Mouse (Mus musculus) frontal cortex, postnatal 10 days (tissue): ENCODE measurements around the gene Cyp11a1.

Source experiments
- DNase-seq, 2 experiments: peaks; one replicate each; pipeline ENCODE4 v3.0.0; 2022; ENCODE audit warnings: low spot score in 2 of 2, mixed read lengths in 1 of 2

Gene Cyp11a1

GRCm38 (mm10) chr9:58005753-58006461 is at the start of gene Cyp11a1:
Gene Cyp11a1, plus strand, starts transcription at chr9:58006411.
- DNase-seq, result no peak

GRCm38 (mm10) chr9:57956838-57957236 is 49.4 kb upstream of the Cyp11a1 start:
- DNase-seq, result no peak

- no peak for DNase-seq
These were observed 47.6 kb upstream of the Cyp11a1 start for GRCm38 (mm10) chr9:57958615-57959014.

GRCm38 (mm10) chr9:57959399-57959798 is 46.8 kb upstream of the Cyp11a1 start:
- DNase-seq, result no peak

GRCm38 (mm10) chr9:57959886-57960866 is 46.0 kb upstream of the Cyp11a1 start:
- DNase-seq, result no peak

- DNase-seq, result no peak
These were observed 45.0 kb upstream of the Cyp11a1 start for GRCm38 (mm10) chr9:57961226-57961625.

GRCm38 (mm10) chr9:57961863-57962778 is 44.1 kb upstream of the Cyp11a1 start:
- no peak for DNase-seq

GRCm38 (mm10) chr9:57963249-57963997 is 42.8 kb upstream of the Cyp11a1 start:
- no peak for DNase-seq

- no peak for DNase-seq
These were observed 42.2 kb upstream of the Cyp11a1 start for GRCm38 (mm10) chr9:57963998-57964395.

GRCm38 (mm10) chr9:57964528-57965250 is 41.5 kb upstream of the Cyp11a1 start:
- DNase-seq, result no peak

GRCm38 (mm10) chr9:57965281-57966185 is 40.7 kb upstream of the Cyp11a1 start:
- no peak for DNase-seq

GRCm38 (mm10) chr9:57967237-57967960 is 38.8 kb upstream of the Cyp11a1 start:
- peak in 1 of 2 experiments; percentile 45 for DNase-seq

- no peak for DNase-seq
These were observed 37.9 kb upstream of the Cyp11a1 start for GRCm38 (mm10) chr9:57968166-57968771.

- no peak for DNase-seq
These were observed 37.2 kb upstream of the Cyp11a1 start for GRCm38 (mm10) chr9:57968783-57969542.

GRCm38 (mm10) chr9:57969736-57970495 is 36.3 kb upstream of the Cyp11a1 start:
- no peak for DNase-seq

GRCm38 (mm10) chr9:57971413-57971812 is 34.8 kb upstream of the Cyp11a1 start:
- no peak for DNase-seq
